Mouse (Mus musculus): ENCODE data around the gene Rec8. TPM values are rescaled to one million over a fixed set of nuclear protein-coding genes. Genes with fewer than 3 reads are reported as not detected.

Rec8 gene
- total RNA-seq (2012; rRNA removed) (not detected in 2 replicates), total RNA-seq (2014; rRNA removed) (not detected in 2 replicates), polyA plus RNA-seq (2012; ENCODE audit: insufficient read length, low read depth) (not detected in 2 replicates)

DNA sequence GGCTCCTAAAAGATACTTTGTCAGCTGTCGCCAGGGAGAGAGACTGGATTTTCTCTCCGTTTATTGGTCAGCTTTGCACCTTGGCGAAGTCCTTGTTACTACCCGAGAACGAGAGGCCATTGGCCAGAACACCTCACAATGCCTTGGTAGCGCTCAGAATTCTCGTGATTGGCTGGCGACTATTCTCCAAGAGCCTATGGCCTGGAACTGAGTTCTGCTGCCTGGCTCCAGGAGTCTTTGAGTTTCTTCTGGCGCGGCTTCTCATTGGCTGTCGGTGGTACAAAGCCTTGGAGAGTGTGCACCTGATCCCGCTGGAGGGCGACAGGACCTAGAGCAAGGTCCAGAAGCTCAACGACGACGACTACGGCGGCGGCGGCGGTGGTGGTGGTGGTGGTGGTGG lies at the start of gene Rec8:
Gene Rec8, plus strand, starts transcription at position 216 of the 400 bp plus-strand sequence.
- H3K79me2 ChIP-seq (replicated peaks; ENCODE audit: control insufficient read depth, extremely low read depth, insufficient read depth, poor library complexity, severe bottlenecking): no peaks in the 10 kb centered on the region
- H3K9me3 ChIP-seq (replicated peaks; ENCODE audit: low read length): no peaks in the 10 kb centered on the region
- no peak within 1 kb of the TSS for H3K4me3 ChIP-seq (replicated peaks in 1 of 3; ENCODE audit: low read depth in 2 of 3, low read length in 2 of 3, poor library complexity in 1 of 3)
- H3K4me2 ChIP-seq (ENCODE audit: insufficient read depth, low read depth, poor library complexity, severe bottlenecking): no peak within 1 kb of the TSS
- no peak for DNase-seq (ENCODE audit: extremely low read depth)
- TF ChIP-seq MXI1 (IDR thresholded peaks at IDR 0.05; ENCODE audit: low read depth, low read length) (no peak), IRF4 (IDR thresholded peaks at IDR 0.05; ENCODE audit: low read depth, low read length) (no peak), NRF1 (IDR thresholded peaks at IDR 0.05; ENCODE audit: low read depth, low read length) (no peak), ZKSCAN1 (IDR thresholded peaks at IDR 0.05; ENCODE audit: borderline replicate concordance, low read depth, low read length) (no peak), HCFC1 (IDR thresholded peaks at IDR 0.05; ENCODE audit: low read depth, low read length) (no peak)
- no peaks in the 10 kb centered on the region for H3K4me1 ChIP-seq (ENCODE audit: control insufficient read depth in 1 of 2, insufficient read depth in 2 of 2)
- H3K9ac ChIP-seq (ENCODE audit: insufficient read depth, low read depth): no peak within 1 kb of the TSS
- H3K36me3 ChIP-seq (replicated peaks in 1 of 2; ENCODE audit: control insufficient read depth in 1 of 2, insufficient read depth in 1 of 2, low read length in 1 of 2): peaks cover 0 to 9% of the 10 kb centered on the region in 2 experiments
- no peaks in the 10 kb centered on the region for H3K27me3 ChIP-seq (replicated peaks)
- in situ Hi-C loops (cut with MboI; ENCODE audit: low pct_ligation_motif_present, low pct_unique_long_range_greater_than_20kb, low sequenced_read_pairs): no loop called here
- no peak within 1 kb of the TSS for H3K27ac ChIP-seq (ENCODE audit: insufficient read depth, low read depth)
- dilution Hi-C loops (cut with MboI; ENCODE audit: extremely low pct_ligation_motif_present, extremely low pct_unique_long_range_greater_than_20kb, low sequenced_read_pairs): no loop called here

DNA sequence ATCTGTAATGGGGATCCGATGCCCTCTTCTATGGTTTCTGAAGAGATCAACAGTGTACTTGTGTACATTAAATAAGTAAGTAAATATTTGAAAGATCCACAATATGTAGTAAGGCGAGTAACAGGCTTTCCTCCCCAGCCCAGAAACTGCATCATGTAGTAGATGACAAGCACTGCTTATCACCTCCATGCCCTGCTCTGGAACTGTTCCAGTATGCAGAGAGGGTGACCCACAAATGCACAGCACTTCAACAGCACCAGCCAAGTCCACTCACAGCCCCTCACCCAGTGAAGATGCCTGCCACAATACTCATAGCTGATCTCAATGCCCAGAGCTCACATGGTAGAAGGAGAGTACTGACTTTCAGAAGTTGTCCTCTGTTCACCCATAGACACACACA lies 47.2 kb upstream of the Rec8 start:
- Histone ChIP-seq H3K4me3 (replicated peaks in 1 of 3; ENCODE audit: low read depth in 2 of 3, low read length in 2 of 3, poor library complexity in 1 of 3) (no peak overlapping the region), H3K27me3 (replicated peaks) (no peaks in the 10 kb centered on the region), H3K27ac (ENCODE audit: insufficient read depth, low read depth) (no peak overlapping the region), H3K9ac (ENCODE audit: insufficient read depth, low read depth) (no peak overlapping the region), H3K36me3 (replicated peaks in 1 of 2; ENCODE audit: control insufficient read depth in 1 of 2, insufficient read depth in 1 of 2, low read length in 1 of 2) (peaks cover 35 to 51% of the 10 kb centered on the region in 2 experiments), H3K4me2 (ENCODE audit: insufficient read depth, low read depth, poor library complexity, severe bottlenecking) (no peak overlapping the region), H3K4me1 (ENCODE audit: control insufficient read depth in 1 of 2, insufficient read depth in 2 of 2) (no peaks in the 10 kb centered on the region), H3K79me2 (replicated peaks; ENCODE audit: control insufficient read depth, extremely low read depth, insufficient read depth, poor library complexity, severe bottlenecking) (no peaks in the 10 kb centered on the region), H3K9me3 (replicated peaks; ENCODE audit: low read length) (no peaks in the 10 kb centered on the region)
- in situ Hi-C loops (cut with MboI; ENCODE audit: low pct_ligation_motif_present, low pct_unique_long_range_greater_than_20kb, low sequenced_read_pairs) (no loop called here), dilution Hi-C loops (cut with MboI; ENCODE audit: extremely low pct_ligation_motif_present, extremely low pct_unique_long_range_greater_than_20kb, low sequenced_read_pairs) (no loop called here)
- no peak for TF ChIP-seq ZC3H11A (IDR thresholded peaks at IDR 0.05; ENCODE audit: low read depth, low read length)
- TF ChIP-seq E2F4 (IDR thresholded peaks at IDR 0.05; ENCODE audit: insufficient replicate concordance, low read depth, low read length): no peak
- TF ChIP-seq CHD1 (IDR thresholded peaks at IDR 0.05; ENCODE audit: low read depth, low read length): no peak
- no peak for TF ChIP-seq RAD21 (IDR thresholded peaks at IDR 0.05; ENCODE audit: low read depth, low read length)
- no peak for TF ChIP-seq SIN3A (IDR thresholded peaks at IDR 0.05; ENCODE audit: low read length)
- no peak for TF ChIP-seq MEF2A (IDR thresholded peaks at IDR 0.05; ENCODE audit: borderline replicate concordance, low read depth, low read length)
- TF ChIP-seq CHD2 (IDR thresholded peaks at IDR 0.05; ENCODE audit: low read length): no peak
- TF ChIP-seq TBP (conservative IDR thresholded peaks at IDR 0.05; ENCODE audit: low read depth, low read length): no peak
- no peak for TF ChIP-seq MAZ (IDR thresholded peaks at IDR 0.05; ENCODE audit: low read depth, low read length)
- TF ChIP-seq NELFE (IDR thresholded peaks at IDR 0.05; ENCODE audit: low read depth, low read length): no peak
- TF ChIP-seq POLR2A (IDR thresholded peaks at IDR 0.05; ENCODE audit: low read depth, low read length): no peak
- no peak for TF ChIP-seq JUN (IDR thresholded peaks at IDR 0.05; ENCODE audit: insufficient read depth, low read depth, low read length)
- no peak for TF ChIP-seq GABPA (IDR thresholded peaks at IDR 0.05; ENCODE audit: insufficient replicate concordance, low read depth, low read length)
- no peak for TF ChIP-seq ETS1 (conservative IDR thresholded peaks at IDR 0.05; ENCODE audit: low read depth, low read length)
- no peak for TF ChIP-seq POLR2AphosphoS2 (IDR thresholded peaks at IDR 0.05; ENCODE audit: low read depth, low read length)
- no peak for TF ChIP-seq PAX5 (IDR thresholded peaks at IDR 0.05; ENCODE audit: low read length)
- no peak for TF ChIP-seq NRF1 (IDR thresholded peaks at IDR 0.05; ENCODE audit: low read depth, low read length)
- TF ChIP-seq IRF4 (IDR thresholded peaks at IDR 0.05; ENCODE audit: low read depth, low read length): no peak
- TF ChIP-seq KAT2A (IDR thresholded peaks at IDR 0.05; ENCODE audit: insufficient replicate concordance, low read length): no peak
- no peak for TF ChIP-seq ZNF384 (IDR thresholded peaks at IDR 0.05; ENCODE audit: low read depth, low read length)
- no peak for DNase-seq (ENCODE audit: extremely low read depth)

Data from CH12.LX (cell line).